Comparison of ENCODE assay signal across 8 mouse cellular contexts in genomic region chr10:78747035-78747721, GRCm38 (mm10). TPM values are rescaled to one million over a fixed set of nuclear protein-coding genes. Genes with fewer than 3 reads are reported as not detected.
DNase-seq lines count a peak whose midpoint lies in the region; ATAC-seq and TF ChIP-seq lines count a peak whose summit lies in the region.

No protein-coding gene starts in this region.

- peak overlapping the region; percentile 49 for H3K4me2 ChIP-seq in forebrain, embryonic 14.5 days (ENCODE audit: low read length)
- peak overlapping the region; percentile 67 for H3K4me2 ChIP-seq in midbrain, postnatal 0 days (ENCODE audit: low read depth, low read length, poor library complexity, severe bottlenecking)

- no peaks in the 10 kb centered on the region for H3K36me3 ChIP-seq in forebrain, embryonic 14.5 days (ENCODE audit: control insufficient read depth, insufficient read depth, low read length)
- H3K36me3 ChIP-seq in midbrain, postnatal 0 days (ENCODE audit: insufficient read depth, low read length) = no peaks in the 10 kb centered on the region

- peak; percentile 78 for ATAC-seq in forebrain, embryonic 14.5 days
- peak; percentile 88 for ATAC-seq in midbrain, postnatal 0 days (ENCODE audit: low FRiP score)

- H3K9me3 ChIP-seq in forebrain, embryonic 14.5 days (replicated peaks; ENCODE audit: control insufficient read depth, low read length) = no peaks in the 10 kb centered on the region
- no peaks in the 10 kb centered on the region for H3K9me3 ChIP-seq in midbrain, postnatal 0 days (ENCODE audit: low read length)

- peak overlapping the region; percentile 51; the same call in 1 of the 2 replicates for H3K27ac ChIP-seq in layer of hippocampus, adult 2 months
- H3K27ac ChIP-seq in forebrain, embryonic 14.5 days (ENCODE audit: low read depth, low read length) = no peak overlapping the region
- peak overlapping the region; percentile 50 for H3K27ac ChIP-seq in left cerebral cortex, adult 2 months
- H3K27ac ChIP-seq in midbrain, postnatal 0 days (ENCODE audit: low read depth, low read length) = peak overlapping the region; percentile 73

- peaks cover 4% of the 10 kb centered on the region for H3K4me1 ChIP-seq in forebrain, embryonic 14.5 days (ENCODE audit: control insufficient read depth, insufficient read depth, low read length)
- no peaks in the 10 kb centered on the region; the same call in 1 of the 2 replicates for H3K4me1 ChIP-seq in midbrain, postnatal 0 days (ENCODE audit: insufficient read depth, low read length)

- no peaks in the 10 kb centered on the region for H3K27me3 ChIP-seq in forebrain, embryonic 14.5 days (replicated peaks; ENCODE audit: control insufficient read depth, insufficient read depth, low read length)
- no peaks in the 10 kb centered on the region for H3K27me3 ChIP-seq in midbrain, postnatal 0 days (ENCODE audit: insufficient read depth, low read length)

- intact Hi-C loops in left cerebral cortex, adult 2 months (cut with DNase I) = loop anchor here (5.0 kb wide), 1 partner anchor 115 kb away; no protein-coding TSS in a partner anchor

- H3K4me3 ChIP-seq in layer of hippocampus, adult 2 months = peak overlapping the region; percentile 42
- H3K4me3 ChIP-seq in forebrain, embryonic 14.5 days (ENCODE audit: low read depth, low read length) = peak overlapping the region; percentile 28
- H3K4me3 ChIP-seq in left cerebral cortex, adult 2 months = peak overlapping the region; percentile 42
- peak overlapping the region; percentile 49 for H3K4me3 ChIP-seq in midbrain, postnatal 0 days (ENCODE audit: low read depth, low read length)

- H3K9ac ChIP-seq in forebrain, embryonic 14.5 days (ENCODE audit: low read length) = peak overlapping the region; percentile 38; the same call in 1 of the 2 replicates
- peak overlapping the region; percentile 65 for H3K9ac ChIP-seq in midbrain, postnatal 0 days (replicated peaks; ENCODE audit: low read length, poor library complexity, severe bottlenecking)

- no peak for TF ChIP-seq CTCF in layer of hippocampus, adult 2 months (conservative IDR thresholded peaks at IDR 0.05)
- no peak for TF ChIP-seq CTCF in left cerebral cortex, adult 2 months (IDR thresholded peaks at IDR 0.05)
- TF ChIP-seq CTCF in midbrain, postnatal 0 days (IDR thresholded peaks at IDR 0.05) = peak; percentile 12; the same call in 1 of the 2 replicates

- WGBS in forebrain, embryonic 14.5 days = 2% methylated on average over 27 of the region's 27 CpGs
- WGBS in midbrain, postnatal 0 days = 3% methylated on average over 27 of the region's 27 CpGs

- peak; percentile 3 to 23 for DNase-seq in layer of hippocampus, adult 2 months (ENCODE audit: low spot score in 2 of 2)
- DNase-seq in layer of hippocampus, adult 9-11 months = no peak
- DNase-seq in cerebellum, postnatal 10 days = peak; percentile 61 to 63
- peak; percentile 42 for DNase-seq in forebrain, embryonic 14.5 days (ENCODE audit: low spot score)
- DNase-seq in left cerebral cortex, adult 2 months (ENCODE audit: extremely low spot score in 1 of 2, low spot score in 2 of 2) = peak; percentile 25 to 41
- DNase-seq in midbrain, postnatal 0 days (ENCODE audit: low spot score) = peak; percentile 75
- DNase-seq in thymus, postnatal 14 days = no peak
- DNase-seq in adrenal gland, adult 8-10 months = no peak

RNA-seq across cellular contexts. Expression of gene Ccdc105, which starts 5.7 kb away (rescaled TPM):
- under 1 TPM; 0.81 to 0.84 TPM for total RNA-seq in layer of hippocampus, adult 2 months (2021)
- 0.17 and 0.24 TPM in 2 replicates for polyA plus RNA-seq in forebrain, embryonic 14.5 days (2014; fragmentation: Nextera tagmentation; extraction: Ambion mirVana)
- under 1 TPM; 0.59 to 0.79 TPM for total RNA-seq in left cerebral cortex, adult 2 months (2021)
- 0.22 TPM in 1 of 2 replicates, not detected in the other for total RNA-seq in midbrain, postnatal 0 days (2014; rRNA removed)
- polyA plus RNA-seq in midbrain, postnatal 0 days (2015; fragmentation: Nextera tagmentation; extraction: Ambion mirVana) = 0.23 and 0.26 TPM in 2 replicates
- not detected for total RNA-seq in adrenal gland, adult 8-10 months (2022)

RNA-seq across cellular contexts. Expression of gene Casp14, which starts 29.1 kb away (rescaled TPM):
- not detected for total RNA-seq in layer of hippocampus, adult 2 months (2021)
- not detected in 2 replicates for polyA plus RNA-seq in forebrain, embryonic 14.5 days (2014; fragmentation: Nextera tagmentation; extraction: Ambion mirVana)
- total RNA-seq in left cerebral cortex, adult 2 months (2021) = not detected
- 0.44 TPM in 1 of 2 replicates, not detected in the other for total RNA-seq in midbrain, postnatal 0 days (2014; rRNA removed)
- polyA plus RNA-seq in midbrain, postnatal 0 days (2015; fragmentation: Nextera tagmentation; extraction: Ambion mirVana) = not detected in 2 replicates
- total RNA-seq in adrenal gland, adult 8-10 months (2022) = not detected

RNA-seq across cellular contexts. Expression of gene Slc1a6, which starts 33.1 kb away (rescaled TPM):
- total RNA-seq in layer of hippocampus, adult 2 months (2021) = 10 to 100 TPM; 11.0 to 11.5 TPM
- polyA plus RNA-seq in forebrain, embryonic 14.5 days (2014; fragmentation: Nextera tagmentation; extraction: Ambion mirVana) = 2.9 and 3.4 TPM in 2 replicates
- total RNA-seq in left cerebral cortex, adult 2 months (2021) = 10 to 100 TPM; 12.6 to 13.0 TPM
- 45.9 and 66.1 TPM in 2 replicates for total RNA-seq in midbrain, postnatal 0 days (2014; rRNA removed)
- polyA plus RNA-seq in midbrain, postnatal 0 days (2015; fragmentation: Nextera tagmentation; extraction: Ambion mirVana) = 30.7 and 33.4 TPM in 2 replicates
- total RNA-seq in adrenal gland, adult 8-10 months (2022) = under 1 TPM in 3 of 4 experiments, not detected in 1; 0.13 to 0.77 (median 0.20) TPM

Comparison
In these comparisons a context has a peak if more than half of its experiments do, and no peak if none do; other contexts are left out.
1. DNase-seq: peak in layer of hippocampus, adult 2 months (2 of 2), cerebellum, postnatal 10 days (2 of 2), forebrain, embryonic 14.5 days (single experiment), left cerebral cortex, adult 2 months (2 of 2) and midbrain, postnatal 0 days (single experiment); none in layer of hippocampus, adult 9-11 months (single experiment), thymus, postnatal 14 days (single experiment) and adrenal gland, adult 8-10 months (single experiment).
2. RNA of gene Slc1a6, which starts 33.1 kb away (total RNA-seq): 45.9 to 66.1 TPM in midbrain, postnatal 0 days, 12.6 to 13.0 TPM in left cerebral cortex, adult 2 months and 11.0 to 11.5 TPM in layer of hippocampus, adult 2 months; 0.13 to 0.77 TPM in adrenal gland, adult 8-10 months; every median in the first group is over 4 times any median in the second.
3. Peak in every context shown above with its lines, with median percentiles within 50 percentile points of each other: H3K4me3 ChIP-seq.